Mouse (Mus musculus): Measurements from ENCODE around the gene Pcnx4. TPM values are rescaled to one million over a fixed set of nuclear protein-coding genes. Genes with fewer than 3 reads are reported as not detected.
A peak's percentile ranks its signal among the peaks of the same experiment; 100 is the strongest.

Gene Pcnx4
- 1 to 10 TPM; 3.4 to 3.6 TPM for total RNA-seq (2021)
- 2.4 and 4.2 TPM in 2 replicates for polyA plus RNA-seq (2012; rRNA removed)
- long read RNA-seq, full-length matches to known transcripts: 4 of 7 reads
- long read RNA-seq, partial matches to known transcripts: 3 of 7 reads
- long read RNA-seq, other reads (novel, unspliced or antisense): 0 of 7 reads

DNA sequence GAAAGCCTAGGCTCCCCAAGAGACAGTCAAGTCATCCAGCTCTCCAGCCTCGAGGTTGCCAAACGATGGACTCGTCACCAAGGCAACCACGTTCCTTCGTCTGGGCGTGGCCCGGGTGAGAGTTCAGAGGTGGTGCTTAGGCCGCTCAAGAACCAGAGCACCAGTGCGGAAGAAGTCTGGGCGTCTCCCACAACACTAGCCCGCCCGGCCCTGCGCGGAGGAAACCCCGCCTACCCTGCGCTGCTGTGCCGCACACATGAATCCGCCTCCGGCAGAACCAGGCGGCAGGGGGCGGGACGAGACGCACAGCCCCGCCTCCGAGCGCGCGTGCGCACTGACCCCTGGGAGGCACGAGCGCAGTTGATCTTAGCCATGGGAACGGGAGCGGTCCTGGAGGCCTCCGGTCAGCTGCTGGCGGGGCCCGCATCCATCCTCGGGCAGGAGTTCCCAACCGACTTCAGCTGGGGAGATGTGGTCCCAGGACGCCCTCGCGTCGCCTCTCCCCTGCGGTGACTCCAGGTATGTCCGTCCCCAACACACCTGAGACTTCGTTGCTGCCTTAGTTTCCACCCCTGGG, at the start of gene Pcnx4:
TSS of gene Pcnx4 (plus strand) at position 363 of the 577 bp plus-strand sequence.
- DNase-seq: peak; percentile 99
- Histone ChIP-seq H3K4me1 (ENCODE audit: control insufficient read depth, insufficient read depth, low read length) (no peaks in the 10 kb centered on the region; the same call in 1 of the 2 replicates), H3K27ac (peak within 1 kb of the TSS; percentile 59), H3K4me3 (peak within 1 kb of the TSS; percentile 71), H3K79me2 (replicated peaks; ENCODE audit: control insufficient read depth, insufficient read depth, low read length) (no peaks in the 10 kb centered on the region), H3K27me3 (ENCODE audit: control insufficient read depth, insufficient read depth, low read length) (no peaks in the 10 kb centered on the region), H3K36me3 (ENCODE audit: control insufficient read depth, insufficient read depth, low read length) (no peaks in the 10 kb centered on the region; the same call in 1 of the 2 replicates), H3K9ac (ENCODE audit: low read depth, low read length) (peak within 1 kb of the TSS; percentile 83)
- TF ChIP-seq POLR2A (IDR thresholded peaks at IDR 0.05; ENCODE audit: insufficient read depth, low read depth, low read length) (peak; percentile 78), EP300 (IDR thresholded peaks at IDR 0.05; ENCODE audit: insufficient read depth, low read depth, low read length) (peak; percentile 30; the same call in 1 of the 2 replicates), CTCF (IDR thresholded peaks at IDR 0.05) (peak; percentile 33)
- intact Hi-C loops (cut with DNase I): loop anchor here (2.0 to 10.0 kb wide), 3 partner anchors 129 to 451 kb away; partner anchors contain the start of genes Dhrs7, Jkamp, L3hypdh and Ppm1a
- WGBS: under 1% methylated on average over 45 of the region's 45 CpGs

DNA sequence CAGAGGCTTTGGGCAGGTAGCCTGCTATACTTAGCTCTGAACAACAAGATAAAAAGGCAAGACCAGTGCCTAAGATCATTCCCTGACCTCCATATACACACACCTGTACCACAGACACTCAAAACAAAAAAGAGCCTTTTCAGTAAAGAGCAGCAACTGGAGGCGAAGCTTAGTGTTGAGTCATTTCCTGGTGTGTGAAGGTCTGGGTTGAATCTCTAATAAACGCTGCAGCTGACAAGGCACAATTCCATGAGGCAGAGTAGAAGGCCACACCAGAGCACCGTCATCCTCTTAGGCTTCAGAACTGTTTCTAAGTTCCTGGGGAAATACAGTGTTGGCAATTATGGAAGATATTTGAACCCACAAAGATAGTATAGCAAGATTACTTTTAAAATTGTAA, 48.7 kb upstream of the Pcnx4 start:
- Histone ChIP-seq H3K36me3 (ENCODE audit: control insufficient read depth, insufficient read depth, low read length) (no peaks in the 10 kb centered on the region), H3K4me3 (no peak overlapping the region), H3K4me1 (ENCODE audit: control insufficient read depth, insufficient read depth, low read length) (no peaks in the 10 kb centered on the region), H3K9ac (ENCODE audit: low read depth, low read length) (no peak overlapping the region), H3K27ac (no peak overlapping the region), H3K27me3 (ENCODE audit: control insufficient read depth, insufficient read depth, low read length) (no peaks in the 10 kb centered on the region), H3K79me2 (replicated peaks; ENCODE audit: control insufficient read depth, insufficient read depth, low read length) (no peaks in the 10 kb centered on the region)
- DNase-seq: no peak
- 41% methylated on average over 3 of the region's 3 CpGs for WGBS
- intact Hi-C loops (cut with DNase I): no loop called here
- TF ChIP-seq POLR2A (IDR thresholded peaks at IDR 0.05; ENCODE audit: insufficient read depth, low read depth, low read length) (no peak), CTCF (IDR thresholded peaks at IDR 0.05) (no peak), EP300 (IDR thresholded peaks at IDR 0.05; ENCODE audit: insufficient read depth, low read depth, low read length) (no peak)

DNA sequence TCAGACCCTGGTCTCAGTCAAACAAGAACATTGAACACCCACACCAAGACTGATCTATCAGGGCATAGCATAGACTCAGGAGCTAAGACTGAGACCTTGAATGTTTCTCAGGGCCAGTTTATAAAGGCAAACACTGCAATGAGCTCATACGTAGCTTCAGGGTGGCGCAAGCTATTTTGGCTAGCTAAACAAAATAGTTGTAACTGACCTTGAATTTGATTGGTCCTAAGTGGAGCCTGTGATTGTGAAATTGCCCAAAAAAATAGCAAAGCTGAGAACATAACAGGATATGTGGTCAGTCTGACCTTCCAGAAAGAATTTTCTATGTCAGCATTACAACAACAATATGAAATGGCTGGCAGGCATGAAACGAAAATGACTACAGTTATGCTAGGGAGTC, 46.2 kb upstream of the Pcnx4 start:
- H3K4me3 ChIP-seq: no peak overlapping the region
- no peak for DNase-seq
- 0 out of 2 replicates have a peak overlapping the region, but pooled peaks have one; percentile 11 for H3K27ac ChIP-seq
- H3K36me3 ChIP-seq (ENCODE audit: control insufficient read depth, insufficient read depth, low read length): no peaks in the 10 kb centered on the region
- H3K27me3 ChIP-seq (ENCODE audit: control insufficient read depth, insufficient read depth, low read length): no peaks in the 10 kb centered on the region
- no peaks in the 10 kb centered on the region for H3K79me2 ChIP-seq (replicated peaks; ENCODE audit: control insufficient read depth, insufficient read depth, low read length)
- intact Hi-C loops (cut with DNase I): no loop called here
- TF ChIP-seq CTCF (IDR thresholded peaks at IDR 0.05) (no peak), EP300 (IDR thresholded peaks at IDR 0.05; ENCODE audit: insufficient read depth, low read depth, low read length) (no peak), POLR2A (IDR thresholded peaks at IDR 0.05; ENCODE audit: insufficient read depth, low read depth, low read length) (no peak)
- H3K4me1 ChIP-seq (ENCODE audit: control insufficient read depth, insufficient read depth, low read length): no peaks in the 10 kb centered on the region
- 59% methylated on average over 3 of the region's 3 CpGs for WGBS
- no peak overlapping the region for H3K9ac ChIP-seq (ENCODE audit: low read depth, low read length)

DNA sequence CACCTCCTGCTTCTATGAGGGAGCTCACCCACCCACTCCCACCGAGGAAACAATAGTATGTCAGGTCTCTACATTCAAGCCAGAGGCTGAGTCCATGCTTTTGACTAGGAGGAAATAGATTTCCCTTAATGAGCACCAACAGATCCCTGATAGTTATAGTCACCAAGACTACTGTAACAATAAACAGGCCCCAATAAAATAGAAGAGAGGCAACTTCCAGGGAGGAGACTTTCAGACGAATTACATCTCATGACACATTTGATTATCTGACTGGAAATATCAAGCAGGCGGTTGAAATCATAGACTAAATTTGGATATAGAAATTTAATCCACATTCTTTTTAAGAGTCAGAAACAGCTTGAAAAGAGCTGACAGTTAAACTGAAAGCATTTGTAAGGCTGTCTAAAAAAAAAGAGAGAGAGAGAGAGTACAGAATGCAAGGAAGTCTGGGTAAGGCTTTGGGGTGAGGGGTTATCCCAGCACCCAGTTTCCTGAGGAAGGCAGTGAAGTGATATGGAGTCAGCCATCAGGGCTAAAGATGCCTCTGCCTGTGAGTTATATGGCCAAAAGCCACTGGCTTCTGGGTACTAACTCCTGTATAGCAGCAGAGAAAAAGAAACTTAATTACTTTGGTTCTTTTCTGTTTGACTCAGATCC, 45.0 kb upstream of the Pcnx4 start:
- Histone ChIP-seq H3K9ac (ENCODE audit: low read depth, low read length) (no peak overlapping the region), H3K4me1 (ENCODE audit: control insufficient read depth, insufficient read depth, low read length) (no peaks in the 10 kb centered on the region), H3K4me3 (no peak overlapping the region), H3K36me3 (ENCODE audit: control insufficient read depth, insufficient read depth, low read length) (no peaks in the 10 kb centered on the region), H3K27me3 (ENCODE audit: control insufficient read depth, insufficient read depth, low read length) (no peaks in the 10 kb centered on the region), H3K79me2 (replicated peaks; ENCODE audit: control insufficient read depth, insufficient read depth, low read length) (no peaks in the 10 kb centered on the region), H3K27ac (no peak overlapping the region)
- WGBS: 30% methylated on average over 3 of the region's 3 CpGs
- intact Hi-C loops (cut with DNase I): no loop called here
- no peak for DNase-seq
- TF ChIP-seq EP300 (IDR thresholded peaks at IDR 0.05; ENCODE audit: insufficient read depth, low read depth, low read length) (no peak), POLR2A (IDR thresholded peaks at IDR 0.05; ENCODE audit: insufficient read depth, low read depth, low read length) (no peak), CTCF (IDR thresholded peaks at IDR 0.05) (no peak)

DNA sequence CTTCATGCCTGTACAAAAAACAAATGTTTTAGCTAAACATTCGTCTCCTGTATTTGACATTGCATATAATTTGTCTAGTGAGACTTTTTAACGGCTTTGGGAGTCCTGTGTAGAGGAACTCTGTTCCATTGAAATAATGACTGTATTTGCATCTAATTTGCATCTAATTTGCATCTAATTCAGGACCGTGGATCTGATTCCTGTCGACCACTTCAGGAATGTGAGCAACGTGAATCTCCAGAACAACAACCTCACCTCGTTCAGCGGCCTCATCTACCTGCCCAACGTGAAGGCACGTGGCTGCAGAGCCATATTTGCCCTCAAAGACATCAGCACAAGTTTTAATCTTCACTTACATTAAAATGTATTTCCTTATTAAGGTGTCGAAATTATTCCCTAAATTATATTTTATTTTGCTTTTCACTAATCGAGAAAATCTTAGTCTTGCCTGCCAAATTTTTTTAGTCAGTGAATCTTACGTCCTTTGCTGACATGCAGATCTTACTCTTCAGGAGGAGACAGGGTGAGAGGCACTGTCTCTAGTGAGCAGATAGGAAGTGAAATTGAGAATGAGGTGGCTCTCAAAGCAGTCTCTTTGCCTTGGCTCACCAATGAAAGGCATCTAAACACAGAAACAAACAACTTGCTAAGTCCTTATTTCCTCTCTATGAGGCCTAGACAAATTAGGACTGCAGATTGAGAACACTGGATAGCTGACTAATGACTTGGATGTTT, 39.1 kb upstream of the Pcnx4 start:
- Histone ChIP-seq H3K4me1 (ENCODE audit: control insufficient read depth, insufficient read depth, low read length) (no peaks in the 10 kb centered on the region), H3K79me2 (replicated peaks; ENCODE audit: control insufficient read depth, insufficient read depth, low read length) (no peaks in the 10 kb centered on the region), H3K4me3 (no peak overlapping the region), H3K27ac (no peak overlapping the region), H3K36me3 (ENCODE audit: control insufficient read depth, insufficient read depth, low read length) (no peaks in the 10 kb centered on the region), H3K9ac (ENCODE audit: low read depth, low read length) (no peak overlapping the region), H3K27me3 (ENCODE audit: control insufficient read depth, insufficient read depth, low read length) (no peaks in the 10 kb centered on the region)
- TF ChIP-seq CTCF (IDR thresholded peaks at IDR 0.05) (no peak), POLR2A (IDR thresholded peaks at IDR 0.05; ENCODE audit: insufficient read depth, low read depth, low read length) (no peak), EP300 (IDR thresholded peaks at IDR 0.05; ENCODE audit: insufficient read depth, low read depth, low read length) (no peak)
- intact Hi-C loops (cut with DNase I): no loop called here
- WGBS: 74% methylated on average over 12 of the region's 12 CpGs
- no peak for DNase-seq
